Mouse (Mus musculus) right cerebral cortex, adult 18-20 months (tissue): Measurements from ENCODE around the gene P4hb.
A peak's percentile ranks its signal among the peaks of the same experiment; 100 is the strongest.
"Not testable (repeated sequence)": the region's sequence is repeated elsewhere in the genome, so short reads cannot be mapped to it uniquely, and the experiment has no call there.

Source experiments
- DNase-seq: peaks from one replicate; pipeline ENCODE4 v3.0.0; 2022; ENCODE audit warnings: mixed read lengths

The P4hb gene

GRCm38 (mm10) chr11:120571122-120571521 is 1.9 kb downstream of the P4hb start:
- DNase-seq, result no peak

- DNase-seq, result no peak
Observed at GRCm38 (mm10) chr11:120568324-120568723, 4.7 kb downstream of the P4hb start.

GRCm38 (mm10) chr11:120565114-120565513 is 7.9 kb downstream of the P4hb start:
- DNase-seq, result no peak

- no peak for DNase-seq
Observed at GRCm38 (mm10) chr11:120562949-120563348, 10.1 kb downstream of the P4hb start.

- DNase-seq, result no peak
Observed at GRCm38 (mm10) chr11:120560952-120561728, 11.9 kb downstream of the P4hb start.

GRCm38 (mm10) chr11:120558843-120559242 is 14.2 kb downstream of the P4hb start:
- not testable (repeated sequence) for DNase-seq

- no peak for DNase-seq
Observed at GRCm38 (mm10) chr11:120555260-120555659, 17.8 kb downstream of the P4hb start.

- no peak for DNase-seq
Observed at GRCm38 (mm10) chr11:120554834-120555233, 18.2 kb downstream of the P4hb start.

- no peak for DNase-seq
Observed at GRCm38 (mm10) chr11:120552736-120553135, 20.3 kb downstream of the P4hb start.

GRCm38 (mm10) chr11:120550810-120551440 is 22.1 kb downstream of the P4hb start, which contains the start of gene Ppp1r27:
Gene Ppp1r27 (minus strand): TSS chr11:120551132.
- DNase-seq, result no peak

GRCm38 (mm10) chr11:120549986-120550809 is 22.9 kb downstream of the P4hb start:
- no peak for DNase-seq

GRCm38 (mm10) chr11:120549168-120549945 is 23.7 kb downstream of the P4hb start, which contains the start of gene Mcrip1:
Gene Mcrip1 (minus strand): TSS chr11:120549727.
- DNase-seq, result peak; percentile 95

GRCm38 (mm10) chr11:120548786-120549167 is 24.3 kb downstream of the P4hb start:
- no peak for DNase-seq

- DNase-seq, result no peak
Observed at GRCm38 (mm10) chr11:120548214-120548613, 24.8 kb downstream of the P4hb start.

GRCm38 (mm10) chr11:120547469-120547868 is 25.6 kb downstream of the P4hb start:
- DNase-seq, result no peak

GRCm38 (mm10) chr11:120545964-120546363 is 27.1 kb downstream of the P4hb start:
- no peak for DNase-seq

- no peak for DNase-seq
Observed at GRCm38 (mm10) chr11:120542376-120542775, 30.7 kb downstream of the P4hb start.

GRCm38 (mm10) chr11:120541907-120542306 is 31.1 kb downstream of the P4hb start:
- no peak for DNase-seq

GRCm38 (mm10) chr11:120539285-120540014 is 33.6 kb downstream of the P4hb start:
- DNase-seq, result no peak

GRCm38 (mm10) chr11:120538955-120539284 is 34.1 kb downstream of the P4hb start:
- no peak for DNase-seq

GRCm38 (mm10) chr11:120538485-120538884 is 34.6 kb downstream of the P4hb start:
- no peak for DNase-seq

GRCm38 (mm10) chr11:120535804-120536203 is 37.2 kb downstream of the P4hb start:
- DNase-seq, result no peak
